Mouse (Mus musculus): Measurements from ENCODE around the gene Cntrl. TPM values are rescaled to one million over a fixed set of nuclear protein-coding genes. Genes with fewer than 3 reads are reported as not detected.

The Cntrl gene
- 1 to 10 TPM; 6.4 TPM for total RNA-seq (2021)
- long read RNA-seq, experiment 1, partial matches to known transcripts = 2 of 3 reads
- long read RNA-seq, experiment 1, other reads (novel, unspliced or antisense) = 1 of 3 reads
- long read RNA-seq, experiment 2, partial matches to known transcripts = 1 of 4 reads
- long read RNA-seq, experiment 2, other reads (novel, unspliced or antisense) = 3 of 4 reads

DNA sequence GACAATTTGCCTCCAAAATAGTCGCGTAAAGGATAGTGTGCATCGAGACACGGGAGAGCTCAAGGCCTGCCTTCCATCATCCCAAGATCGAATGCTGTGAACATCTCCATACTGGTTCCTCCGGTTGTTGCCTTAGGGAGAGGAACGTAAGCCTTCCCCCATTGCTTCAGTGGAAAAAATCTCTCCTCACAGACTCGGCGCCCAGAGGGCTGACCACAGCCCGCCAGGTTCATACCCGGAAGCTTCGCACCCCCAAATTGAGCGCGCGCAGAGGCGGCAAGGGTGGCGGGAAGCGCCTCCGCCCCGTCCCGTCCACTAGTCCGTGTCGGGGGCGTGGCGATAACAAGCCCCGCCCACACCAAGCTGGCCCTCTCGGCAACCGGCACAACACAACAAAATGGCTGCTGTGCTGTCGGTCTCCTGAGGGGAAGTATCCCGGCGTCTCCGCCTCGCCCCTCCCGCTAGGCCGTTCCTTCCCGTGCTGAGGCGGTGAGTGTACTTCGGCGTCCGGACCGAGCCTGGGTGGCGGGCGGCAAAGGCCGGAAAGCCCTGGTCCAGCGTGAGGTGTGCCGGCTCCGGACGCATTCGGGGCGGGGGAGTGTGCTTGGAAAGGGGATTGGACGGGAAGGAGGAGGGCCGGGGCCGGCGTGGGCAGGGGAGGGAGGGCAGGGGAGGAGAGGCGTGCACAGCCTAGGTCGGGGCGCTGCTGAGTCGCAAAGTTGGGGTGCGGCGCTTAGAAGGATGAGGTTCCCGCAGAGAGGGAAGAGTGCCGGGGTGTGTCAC is at the start of gene Cntrl:
Gene Cntrl, plus strand, starts transcription at position 352 of the 783 bp plus-strand sequence.
- intact Hi-C loops (cut with DNase I; ENCODE audit: low total_unique reads) = loop anchor here (5.0 kb wide), 1 partner anchor 62 kb away; no protein-coding TSS in a partner anchor
- DNase-seq = peak; percentile 94

DNA sequence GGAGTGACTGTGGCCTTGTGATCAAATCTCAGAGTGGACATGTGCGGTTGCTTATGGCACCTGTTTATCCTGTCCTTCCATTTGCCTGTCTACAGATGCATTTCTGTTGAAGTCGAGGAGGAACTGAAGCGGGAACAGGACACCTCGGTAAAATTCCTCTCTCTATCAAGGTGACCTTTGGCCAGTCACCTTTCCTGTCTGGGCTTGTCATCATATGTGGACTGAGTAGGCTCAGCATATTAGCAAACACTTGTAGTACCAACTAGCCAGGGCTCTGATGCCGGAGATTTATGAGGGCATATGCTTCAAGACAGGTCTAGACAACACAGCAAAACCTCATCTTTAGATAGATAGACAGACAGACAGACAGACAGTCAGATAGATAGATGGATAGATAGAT is 49.0 kb upstream of the Cntrl start:
- intact Hi-C loops (cut with DNase I; ENCODE audit: low total_unique reads) = loop anchor here (5.0 kb wide), 1 partner anchor 57 kb away; no protein-coding TSS in a partner anchor
- no peak for DNase-seq

DNA sequence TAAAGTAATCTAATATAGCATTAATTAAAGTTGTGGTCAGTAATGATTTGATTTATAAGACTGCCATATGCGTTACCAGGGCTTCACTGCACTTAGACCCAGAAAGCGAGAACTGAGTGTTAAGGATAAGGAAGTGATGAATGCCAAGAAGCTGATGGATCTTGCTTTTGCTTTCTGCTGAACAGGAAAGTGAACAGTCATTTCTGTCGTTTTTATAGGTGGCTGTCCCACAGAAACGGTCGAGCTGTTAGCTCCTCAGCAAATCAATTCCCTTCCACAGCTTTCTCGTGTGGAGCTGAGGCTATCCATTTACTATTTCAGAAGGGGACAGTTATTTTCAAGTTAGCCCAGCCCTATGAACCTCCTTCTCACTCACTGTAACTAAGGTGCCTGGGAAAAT is 48.4 kb upstream of the Cntrl start:
- intact Hi-C loops (cut with DNase I; ENCODE audit: low total_unique reads) = loop anchor here (5.0 kb wide), 1 partner anchor 56 kb away; no protein-coding TSS in a partner anchor
- no peak for DNase-seq

DNA sequence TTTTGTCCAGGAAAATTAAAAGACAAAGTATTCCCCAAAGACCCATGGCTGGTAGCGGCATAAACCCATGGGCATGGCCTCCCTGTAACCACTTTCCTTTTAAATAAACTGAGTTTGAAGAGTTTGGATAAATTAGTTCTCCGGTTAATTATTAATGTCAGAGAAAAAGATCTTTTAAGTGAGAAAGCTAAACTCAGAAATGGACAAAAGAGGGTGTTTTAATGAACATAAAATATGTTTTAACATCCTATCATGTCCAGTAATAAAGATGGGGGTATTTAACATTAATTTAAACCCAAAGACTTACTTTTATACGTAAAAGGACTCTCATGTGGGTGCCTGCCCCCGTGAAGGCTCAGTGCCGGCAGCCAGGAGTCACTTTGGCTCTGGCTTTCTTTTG is 48.0 kb upstream of the Cntrl start, which contains the start of gene Hc:
Gene Hc, minus strand, starts transcription at position 101 of the 400 bp plus-strand sequence.
- DNase-seq = no peak
- intact Hi-C loops (cut with DNase I; ENCODE audit: low total_unique reads) = loop anchor here (5.0 kb wide), 1 partner anchor 56 kb away; no protein-coding TSS in a partner anchor

- DNase-seq = no peak
- intact Hi-C loops (cut with DNase I; ENCODE audit: low total_unique reads) = loop anchor here (5.0 kb wide), 1 partner anchor 54 kb away; no protein-coding TSS in a partner anchor
Observed at GRCm38 (mm10) chr2:35063333-35064030, 45.8 kb upstream of the Cntrl start.

DNA sequence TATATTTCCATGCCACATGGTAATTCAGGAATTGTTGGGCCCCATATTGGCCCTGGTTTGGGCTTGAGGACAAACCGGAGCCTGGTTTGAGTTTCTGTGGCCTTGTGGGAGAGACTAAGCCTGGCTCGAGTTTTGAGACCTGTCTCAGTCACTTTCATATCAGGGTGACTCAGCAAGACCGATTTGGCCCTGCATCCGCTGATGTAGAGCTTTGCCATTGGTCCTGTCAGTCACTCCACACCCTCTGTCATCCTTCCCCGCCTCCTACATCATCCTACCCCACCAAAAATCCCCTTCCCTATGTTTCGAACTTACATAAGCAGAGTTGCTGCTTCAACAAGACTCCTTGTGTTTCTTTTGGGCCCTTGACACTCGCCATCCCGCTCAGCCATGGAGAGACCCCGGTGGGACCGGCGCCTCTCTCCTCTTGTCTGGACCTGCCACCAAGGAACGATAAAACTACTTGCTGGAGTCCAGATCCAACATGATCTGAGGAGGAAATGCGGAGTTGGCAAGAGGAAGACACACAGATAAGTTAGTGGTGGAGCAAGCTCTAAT is 42.7 kb upstream of the Cntrl start:
- intact Hi-C loops (cut with DNase I; ENCODE audit: low total_unique reads) = no loop called here
- no peak for DNase-seq

DNA sequence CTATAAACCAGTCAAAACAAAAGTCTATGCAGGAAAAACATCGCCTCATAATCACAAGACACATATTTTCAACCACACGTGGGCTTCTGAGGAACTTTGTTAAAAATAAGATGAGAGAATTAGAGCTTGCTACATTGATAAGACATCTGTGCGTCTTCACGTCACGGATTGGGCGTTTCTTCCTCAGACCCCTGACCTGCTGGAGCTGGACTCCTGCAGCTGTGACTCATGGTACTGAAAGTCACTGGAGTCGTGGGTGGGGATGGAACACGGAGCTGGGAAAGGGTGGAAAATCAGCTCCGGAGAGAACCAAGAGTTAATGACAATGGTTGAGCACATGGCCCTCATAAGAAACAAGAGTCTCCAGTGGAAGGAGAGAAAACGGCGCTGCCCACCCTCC is 42.2 kb upstream of the Cntrl start:
- intact Hi-C loops (cut with DNase I; ENCODE audit: low total_unique reads) = no loop called here
- DNase-seq = no peak

DNA sequence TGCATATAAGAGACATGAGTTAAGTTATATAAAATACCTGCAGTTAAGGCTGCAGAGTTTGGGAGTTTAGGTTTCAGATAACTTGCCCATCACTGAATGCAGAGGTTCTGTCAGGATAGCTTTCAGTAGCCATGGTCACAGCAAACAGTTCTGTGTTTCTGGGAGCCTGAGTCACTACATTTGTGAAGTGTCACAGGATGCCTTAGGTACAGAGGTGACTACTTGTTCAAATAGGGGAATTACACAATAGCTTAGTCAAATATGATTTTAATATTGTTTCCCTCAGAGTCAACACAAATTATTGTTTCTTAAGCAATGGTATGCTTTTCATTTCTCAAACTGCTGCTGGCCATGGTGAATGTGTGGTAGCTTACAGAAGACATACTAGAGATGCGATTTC is 40.2 kb upstream of the Cntrl start:
- no peak for DNase-seq
- intact Hi-C loops (cut with DNase I; ENCODE audit: low total_unique reads) = no loop called here

GRCm38 (mm10) chr2:35070275-35070674 is 39.0 kb upstream of the Cntrl start:
- DNase-seq = no peak

DNA sequence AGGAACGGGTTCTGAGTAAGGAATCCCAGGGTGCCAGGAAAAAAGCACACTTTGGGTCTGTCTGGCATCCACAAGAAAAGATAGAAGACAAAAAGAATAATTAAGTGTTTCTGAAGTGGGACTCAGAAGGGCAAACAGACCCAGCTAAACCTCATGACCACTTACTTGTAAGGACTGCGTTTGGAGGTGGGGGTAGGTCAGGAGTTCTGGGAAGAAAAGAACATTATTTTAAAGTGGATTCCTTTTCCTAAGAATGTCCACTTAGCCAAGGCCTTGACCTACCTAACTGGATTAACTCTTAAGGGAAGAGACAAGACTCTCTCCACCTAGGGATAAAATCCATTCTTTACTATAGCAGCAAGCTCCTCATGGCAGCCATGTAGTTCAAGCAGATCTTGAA is 36.7 kb upstream of the Cntrl start:
- DNase-seq = no peak
- intact Hi-C loops (cut with DNase I; ENCODE audit: low total_unique reads) = no loop called here

More at GRCm38 (mm10) chr2:35070275-35070674, 39.0 kb upstream of the Cntrl start:
- intact Hi-C loops (cut with DNase I; ENCODE audit: low total_unique reads) = no loop called here

GRCm38 (mm10) chr2:35074328-35074727 is 35.0 kb upstream of the Cntrl start:
- intact Hi-C loops (cut with DNase I; ENCODE audit: low total_unique reads) = no loop called here
- DNase-seq = no peak

GRCm38 (mm10) chr2:35079166-35079565 is 30.1 kb upstream of the Cntrl start:
- intact Hi-C loops (cut with DNase I; ENCODE audit: low total_unique reads) = no loop called here
- no peak for DNase-seq

DNA sequence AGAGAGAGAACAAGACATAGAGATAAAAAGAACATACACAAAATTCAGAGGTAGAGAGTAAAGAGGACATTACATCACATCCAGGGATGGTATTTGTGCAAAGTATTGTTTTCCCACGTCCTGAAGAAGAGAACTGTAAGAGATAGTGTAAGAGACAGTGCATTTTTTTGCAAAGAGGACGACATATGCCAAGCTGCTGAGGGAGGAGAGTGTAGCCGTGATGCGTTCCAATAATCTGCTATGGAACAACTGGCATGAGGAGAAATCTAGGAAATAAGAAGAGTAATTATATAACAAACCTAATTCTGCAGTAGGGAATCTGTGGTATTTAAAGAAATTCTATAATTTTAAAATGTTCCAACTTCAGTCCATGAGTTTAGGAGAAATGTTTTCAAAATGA is 21.9 kb upstream of the Cntrl start:
- no peak for DNase-seq
- intact Hi-C loops (cut with DNase I; ENCODE audit: low total_unique reads) = no loop called here

- intact Hi-C loops (cut with DNase I; ENCODE audit: low total_unique reads) = no loop called here
- DNase-seq = no peak
Observed at GRCm38 (mm10) chr2:35100529-35100928, 8.8 kb upstream of the Cntrl start.

- no peak for DNase-seq
- intact Hi-C loops (cut with DNase I; ENCODE audit: low total_unique reads) = no loop called here
Observed at GRCm38 (mm10) chr2:35101443-35101842, 7.8 kb upstream of the Cntrl start, which contains the start of gene AI182371. AI182371 (minus strand) TSS chr2:35101543.

DNA sequence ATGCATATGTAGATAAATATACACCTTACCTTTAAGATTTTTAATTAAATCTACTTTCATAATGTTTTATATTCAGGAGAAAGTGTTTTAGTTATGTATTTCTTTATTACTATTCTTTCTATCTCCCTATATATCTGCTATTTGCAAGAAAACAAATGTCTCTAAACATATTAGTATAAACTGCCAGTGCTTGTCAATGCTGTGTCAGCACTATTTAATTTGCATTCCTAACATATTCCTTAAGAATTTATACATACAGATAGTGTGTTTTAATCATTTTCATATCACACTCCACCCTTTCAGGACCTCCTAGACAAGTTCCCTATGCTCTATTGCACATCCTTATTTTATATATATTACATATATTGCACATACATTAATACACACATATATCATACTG is 6.5 kb upstream of the Cntrl start:
- DNase-seq = no peak
- intact Hi-C loops (cut with DNase I; ENCODE audit: low total_unique reads) = no loop called here

DNA sequence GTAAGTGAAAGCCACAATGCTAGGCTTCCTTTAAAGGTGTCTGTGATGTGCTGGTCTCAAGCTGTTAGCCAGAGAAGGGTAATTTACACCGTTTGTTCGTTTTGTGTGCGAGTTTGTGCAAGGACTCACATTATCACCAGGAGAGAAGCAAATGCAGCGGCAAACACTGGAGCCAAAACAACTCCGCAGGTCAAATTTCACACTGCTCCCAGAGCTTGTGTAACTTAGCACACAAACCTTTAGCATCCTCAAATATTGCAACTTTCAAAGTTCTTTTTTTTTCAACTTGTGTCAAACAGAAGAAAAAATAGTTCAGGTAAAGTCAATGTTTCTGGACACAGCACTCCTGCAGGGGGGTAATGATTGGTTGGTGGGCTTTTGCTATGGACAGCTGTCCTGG is 5.7 kb upstream of the Cntrl start:
- intact Hi-C loops (cut with DNase I; ENCODE audit: low total_unique reads) = no loop called here
- no peak for DNase-seq

GRCm38 (mm10) chr2:35104843-35105242 is 4.4 kb upstream of the Cntrl start:
- no peak for DNase-seq
- intact Hi-C loops (cut with DNase I; ENCODE audit: low total_unique reads) = loop anchor here (5.0 kb wide), 1 partner anchor 58 kb away; no protein-coding TSS in a partner anchor

- DNase-seq = no peak
- intact Hi-C loops (cut with DNase I; ENCODE audit: low total_unique reads) = loop anchor here (5.0 kb wide), 1 partner anchor 61 kb away; no protein-coding TSS in a partner anchor
Observed at GRCm38 (mm10) chr2:35107984-35108635, 1.2 kb upstream of the Cntrl start.
